Mouse (Mus musculus) brain, embryonic 14.5 days (tissue): ENCODE results near the gene Fam210b.

ENCODE experiments used
- CTCF ChIP-seq: fragments of 200-500 bp; IDR thresholded peaks from 2 replicates; pipeline ENCODE4 v1.5.1; 2012; ENCODE audit warnings: inconsistent platforms, mild to moderate bottlenecking, moderate library complexity, borderline replicate concordance; ENCODE audit not compliant: insufficient read depth, insufficient read length; ENCODE audit errors: extremely low read depth
- POLR2A ChIP-seq: fragments of 200-500 bp; IDR thresholded peaks from 2 replicates; pipeline ENCODE4 v1.6.1; 2012; ENCODE audit warnings: mild to moderate bottlenecking, inconsistent platforms, borderline replicate concordance; ENCODE audit not compliant: poor library complexity, insufficient read depth, insufficient read length, severe bottlenecking; ENCODE audit errors: extremely low read depth

DNA sequence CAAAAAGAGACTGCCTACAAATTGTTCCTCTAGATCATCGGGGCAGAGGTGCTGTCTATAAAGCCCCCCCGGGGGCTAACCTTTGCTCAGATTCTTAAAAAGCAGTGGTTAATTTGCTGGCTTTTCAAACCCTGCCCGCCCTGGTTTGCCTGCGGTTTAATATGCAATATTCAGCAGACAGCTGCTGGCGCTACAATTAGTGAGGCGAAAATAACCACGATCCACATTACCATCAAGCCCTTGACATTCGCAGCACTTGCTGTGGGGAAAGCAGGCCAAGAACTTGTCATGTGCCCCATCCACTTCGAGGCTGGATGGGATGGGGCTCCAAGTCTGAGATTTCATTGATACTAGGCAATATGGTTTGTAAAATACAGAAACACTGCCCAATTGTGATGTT, 7.9 kb downstream of the Fam210b start:
- TF ChIP-seq POLR2A (no peak), CTCF (no peak)
